Mouse (Mus musculus): ENCODE results near the gene Arrb1. TPM values are rescaled to one million over a fixed set of nuclear protein-coding genes. Genes with fewer than 3 reads are reported as not detected.

The Arrb1 gene
- total RNA-seq, 2 experiments from 2014 or later: 23.3 to 24.3 TPM

DNA sequence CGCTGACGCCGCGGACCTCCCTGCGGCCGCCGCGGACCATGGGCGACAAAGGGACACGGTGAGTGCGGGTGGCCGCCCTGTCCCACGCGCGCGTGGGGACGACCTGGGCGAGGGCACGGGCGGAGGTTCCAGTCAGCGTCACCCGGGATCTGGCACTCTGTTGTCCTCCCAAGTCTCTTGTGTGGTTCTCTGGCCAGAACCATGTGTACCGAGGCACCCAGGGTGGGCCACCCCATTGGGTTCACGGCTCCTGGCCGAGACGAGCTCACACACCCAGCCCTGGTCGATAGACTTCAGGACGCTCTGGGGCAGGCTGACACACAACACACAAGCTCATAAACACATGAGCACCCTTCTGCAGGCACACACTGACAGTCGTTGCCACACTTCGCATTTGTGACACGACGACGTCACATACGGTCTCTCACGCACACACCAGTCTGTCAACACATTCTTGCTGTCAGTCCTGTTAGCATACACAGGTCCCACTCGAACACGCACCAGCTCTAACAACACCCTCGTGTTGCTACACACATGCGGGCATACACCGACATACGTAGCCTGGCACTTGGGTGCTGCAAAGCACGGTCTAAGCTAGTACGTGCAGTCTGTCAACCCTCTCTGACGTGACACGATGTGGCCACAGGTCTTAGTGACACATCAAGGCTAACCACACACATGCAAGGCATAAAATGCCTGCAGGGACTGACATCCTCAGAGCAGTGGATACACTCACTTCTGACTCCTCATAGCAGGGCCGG is 655 bp downstream of the Arrb1 start:
- no peak for DNase-seq
- intact Hi-C loops (cut with DNase I): no loop called here

DNA sequence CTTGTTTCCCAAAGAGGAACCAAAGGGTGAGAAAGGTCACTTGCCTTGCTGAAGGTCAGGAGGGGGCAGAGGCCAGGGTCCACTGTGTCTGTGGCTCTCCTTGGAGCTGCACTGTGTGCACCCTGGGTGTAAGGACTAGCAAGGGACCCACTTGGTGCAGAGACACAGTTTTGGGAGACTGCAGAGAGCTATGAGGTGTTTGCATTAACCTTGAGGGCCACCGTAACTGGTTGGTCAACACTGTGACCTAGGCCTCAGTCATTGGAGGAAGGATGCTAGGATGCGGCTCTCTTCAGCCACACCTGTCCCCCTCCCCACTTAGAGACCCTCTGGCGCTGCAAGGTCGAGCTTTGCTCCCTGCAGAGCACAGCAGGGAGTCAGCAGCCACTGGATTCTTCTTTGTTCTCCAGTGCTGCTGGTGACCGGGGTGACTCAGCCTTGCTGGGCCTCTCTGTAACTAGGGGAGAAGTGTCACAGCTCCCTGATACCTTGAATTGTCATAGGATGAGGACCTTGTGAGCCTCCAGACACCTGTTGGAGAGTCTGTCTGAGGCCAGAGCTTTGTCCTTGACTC is 2.0 kb downstream of the Arrb1 start:
- no peak for DNase-seq
- intact Hi-C loops (cut with DNase I): no loop called here

DNA sequence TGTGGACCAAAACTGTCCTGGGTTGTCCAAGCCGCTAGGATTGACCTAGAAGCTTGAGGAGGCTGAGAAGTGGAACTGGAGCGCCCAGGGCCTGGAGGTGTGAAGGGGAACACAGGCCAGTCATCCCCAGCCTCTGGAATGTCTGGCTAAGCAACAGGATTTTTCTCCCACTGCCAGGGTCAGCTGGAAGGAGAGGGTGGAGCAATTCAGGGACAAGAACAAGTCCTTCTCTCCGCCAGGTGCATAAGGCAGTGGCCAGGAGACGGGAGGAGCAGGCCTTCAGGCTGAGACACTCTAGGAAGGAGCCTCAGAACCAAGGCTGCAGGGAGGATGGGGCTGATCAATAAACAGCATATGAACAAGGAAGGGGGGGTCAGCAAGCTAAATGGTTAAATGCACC is 3.2 kb downstream of the Arrb1 start:
- intact Hi-C loops (cut with DNase I): no loop called here
- DNase-seq: no peak

DNA sequence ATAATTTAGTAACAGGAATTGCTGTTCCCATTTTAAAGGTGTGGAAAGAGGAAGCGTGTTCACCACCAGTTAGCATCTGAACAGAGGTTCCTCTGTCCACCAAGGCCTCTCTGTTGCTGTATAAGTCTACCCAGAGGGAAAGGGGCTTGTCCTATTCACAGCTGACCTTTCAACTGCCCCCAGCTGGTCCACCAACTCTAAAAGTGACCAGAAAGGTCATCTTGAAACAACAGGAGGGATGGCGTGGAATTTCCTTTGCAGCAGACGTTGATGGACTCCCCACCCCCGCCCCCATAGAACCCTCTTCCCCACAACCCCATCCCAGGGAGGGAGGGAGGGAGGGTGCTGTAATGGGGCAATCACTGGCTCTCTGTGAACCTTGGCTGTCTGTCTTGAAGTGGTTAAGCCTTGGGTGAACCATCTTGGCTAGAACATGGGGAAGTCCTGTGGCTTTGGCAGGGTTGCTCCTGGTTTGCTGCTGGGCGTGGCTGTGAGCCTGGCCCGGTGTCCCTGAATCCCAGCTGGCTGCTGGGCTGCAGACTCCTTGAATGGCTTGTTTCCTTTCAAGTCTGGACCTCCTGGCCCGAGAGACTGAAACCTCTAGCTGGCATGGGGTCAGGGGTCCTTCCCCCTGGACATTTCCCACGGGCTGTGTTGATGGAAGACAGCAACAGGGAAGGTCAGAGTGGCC is 4.1 kb downstream of the Arrb1 start:
- intact Hi-C loops (cut with DNase I): no loop called here
- peak; percentile 72 to 74 for DNase-seq

DNA sequence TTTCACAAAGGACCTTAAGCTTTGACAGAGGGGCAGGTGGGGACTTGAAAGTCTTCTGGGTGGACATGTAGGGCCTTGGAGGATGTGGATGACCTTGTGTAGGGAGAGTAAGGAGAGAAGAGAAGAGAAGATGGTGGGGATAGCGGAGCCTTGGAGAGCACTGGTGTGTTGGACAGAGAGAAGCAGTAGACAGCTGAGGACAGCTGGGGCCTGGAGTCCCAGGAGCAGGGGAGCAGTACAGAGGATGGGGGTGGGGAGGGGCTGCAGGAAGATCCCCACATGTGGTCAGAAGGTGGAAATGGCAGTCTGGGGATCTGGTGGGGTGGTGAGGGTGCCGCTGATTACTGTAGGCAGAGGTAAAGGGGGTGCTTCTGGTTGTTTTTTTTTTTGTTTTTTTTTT is 4.8 kb downstream of the Arrb1 start:
- intact Hi-C loops (cut with DNase I): no loop called here

DNA sequence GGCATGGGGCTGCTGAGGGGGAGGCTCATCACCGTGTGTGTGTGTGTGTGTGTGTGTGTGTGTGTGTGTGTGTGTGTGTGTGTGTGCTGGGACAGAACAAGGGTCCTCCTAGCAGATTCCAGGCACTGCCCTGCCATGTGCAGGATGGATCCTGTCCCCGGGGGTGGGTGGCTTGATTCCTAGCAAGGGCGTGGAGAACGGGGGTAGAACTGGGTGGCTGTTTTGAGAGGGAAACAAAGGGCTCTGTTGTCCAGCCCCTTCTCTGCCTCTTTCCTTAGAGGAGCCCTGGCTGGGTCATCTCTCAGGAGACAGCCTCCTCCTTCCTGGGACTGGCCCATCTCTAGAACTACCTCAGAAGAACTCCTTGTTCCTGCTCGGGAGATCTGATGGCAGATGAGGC is 5.9 kb downstream of the Arrb1 start:
- intact Hi-C loops (cut with DNase I): no loop called here
- no peak for DNase-seq

More for the DNA sequence above, 4.8 kb downstream of the Arrb1 start:
- peak; percentile 52 to 57 for DNase-seq

DNA sequence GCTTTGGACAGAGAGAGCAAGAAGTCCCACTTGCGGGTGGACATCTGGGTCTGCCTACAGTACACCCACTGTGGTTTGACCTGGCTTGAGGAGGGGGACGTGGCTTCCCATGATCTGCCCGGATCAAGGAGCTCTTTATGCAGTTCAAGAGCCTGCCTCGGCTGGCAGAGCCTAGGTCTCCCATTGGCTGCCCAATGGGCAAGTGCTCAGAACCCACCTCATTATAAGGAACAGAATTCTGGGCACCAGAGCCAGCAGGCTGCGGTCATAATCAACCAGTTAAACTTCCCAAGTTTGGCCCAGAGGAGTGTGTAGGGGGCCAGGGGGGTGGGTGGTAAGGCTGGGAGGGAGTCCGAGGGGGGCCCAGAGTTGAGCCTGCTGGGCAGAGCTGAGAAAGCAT is 9.0 kb downstream of the Arrb1 start:
- intact Hi-C loops (cut with DNase I): no loop called here

DNA sequence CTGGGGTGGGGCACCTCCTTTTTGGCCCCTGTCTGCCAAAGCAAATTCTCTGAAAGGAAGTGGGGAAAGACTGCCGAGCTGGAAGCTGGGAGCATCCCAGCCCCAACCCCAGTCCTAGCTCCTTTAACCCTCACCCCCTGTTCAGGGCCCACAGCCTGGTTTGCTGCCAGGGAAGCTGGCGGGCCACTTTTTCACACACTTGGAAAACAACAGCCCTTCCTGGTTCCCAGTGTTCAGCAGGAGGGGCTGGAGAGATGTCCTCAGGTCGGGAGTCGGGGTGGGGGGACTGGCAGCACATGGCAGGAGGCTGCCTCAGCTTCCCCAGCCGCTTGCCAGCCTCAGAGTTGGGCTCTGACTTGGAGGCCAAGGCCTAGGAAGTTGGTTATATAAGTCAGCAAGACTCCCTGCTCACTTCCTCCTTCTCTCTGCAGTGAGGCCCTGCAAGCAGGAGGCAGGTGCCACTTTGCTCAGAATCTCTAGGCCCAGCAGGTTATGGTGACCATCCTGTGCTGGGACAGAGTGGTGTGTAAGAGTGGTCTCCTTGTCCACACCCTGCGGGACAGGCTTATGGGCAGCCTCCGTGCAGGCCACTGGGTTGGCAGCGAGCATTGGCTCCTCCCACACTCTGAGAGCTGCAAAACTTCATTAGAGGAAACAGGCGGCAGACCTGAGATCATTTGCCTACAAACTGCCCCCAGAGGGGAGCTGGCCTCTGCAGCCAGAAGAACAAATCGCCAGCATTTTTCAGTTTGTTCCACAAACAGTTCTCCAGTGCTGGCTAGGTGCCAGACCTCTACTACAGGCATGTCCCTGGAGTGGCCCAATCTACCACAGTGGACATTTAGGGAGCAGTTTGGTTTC is 10.8 kb downstream of the Arrb1 start:
- peak; percentile 70 to 73 for DNase-seq

More for the DNA sequence above, 9.0 kb downstream of the Arrb1 start:
- no peak for DNase-seq

DNA sequence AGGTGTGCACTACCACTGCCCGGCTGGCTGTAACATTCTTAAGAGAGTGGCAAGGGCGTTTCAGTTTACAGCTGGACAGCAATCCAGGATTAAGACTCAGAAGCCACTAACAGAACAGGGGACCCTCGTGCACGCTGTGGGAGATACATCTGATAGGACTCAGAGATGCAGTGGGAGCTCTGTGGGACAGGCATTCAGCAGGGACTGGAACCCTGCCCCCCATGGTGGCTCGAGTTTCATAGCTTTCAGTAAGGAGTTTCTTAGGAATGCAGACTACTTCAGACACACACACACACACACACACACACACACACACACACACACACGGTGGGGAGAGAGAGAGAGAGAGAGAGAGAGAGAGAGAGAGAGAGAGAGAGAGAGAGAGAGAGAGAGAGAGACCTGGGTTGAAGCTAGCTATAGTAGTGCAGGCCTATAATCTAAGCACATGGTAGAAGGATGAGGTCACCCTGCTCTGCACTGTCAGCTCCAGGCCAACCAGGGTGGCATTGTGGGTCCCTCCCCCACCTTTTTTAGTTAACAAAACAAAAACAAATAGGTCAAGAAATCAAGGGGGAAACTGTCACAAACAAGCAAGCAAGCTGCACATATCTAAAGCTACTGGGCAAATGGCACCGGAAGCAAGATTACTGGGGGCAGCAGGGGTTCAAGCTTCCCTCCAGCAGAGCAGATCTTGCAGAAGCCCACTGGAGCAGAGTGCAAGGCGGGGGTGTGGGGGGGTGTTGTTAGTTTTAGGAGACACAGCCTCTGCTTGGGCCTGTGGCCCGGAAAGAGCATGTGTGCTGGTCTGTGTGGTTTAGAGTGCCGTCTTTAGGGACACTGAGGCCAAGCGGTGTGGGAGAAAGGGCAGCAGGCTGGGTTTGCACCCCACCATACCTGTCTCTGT is 12.6 kb downstream of the Arrb1 start:
- DNase-seq: no peak
- intact Hi-C loops (cut with DNase I): no loop called here

More for the DNA sequence above, 10.8 kb downstream of the Arrb1 start:
- intact Hi-C loops (cut with DNase I): no loop called here

DNA sequence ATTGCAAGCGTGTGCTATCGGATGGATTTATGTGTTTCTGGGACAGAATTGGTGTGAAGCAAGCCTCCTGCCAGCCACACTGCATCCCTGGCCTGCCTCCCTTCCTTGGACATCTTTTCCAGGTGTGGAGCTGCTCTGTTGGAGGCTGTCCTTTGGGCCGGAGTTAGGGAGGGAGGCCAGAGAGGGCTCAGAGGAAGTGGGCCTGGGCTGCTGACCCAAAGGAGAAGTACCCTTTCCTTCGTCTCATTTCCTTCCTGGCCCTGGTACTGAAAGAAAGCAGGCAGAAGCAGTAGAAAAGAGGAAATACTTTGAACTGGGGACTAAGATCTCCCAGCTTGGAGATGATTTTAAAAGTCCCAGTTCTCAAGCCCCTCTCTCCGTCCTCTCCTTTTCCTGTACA is 14.4 kb downstream of the Arrb1 start:
- no peak for DNase-seq
- intact Hi-C loops (cut with DNase I): no loop called here

DNA sequence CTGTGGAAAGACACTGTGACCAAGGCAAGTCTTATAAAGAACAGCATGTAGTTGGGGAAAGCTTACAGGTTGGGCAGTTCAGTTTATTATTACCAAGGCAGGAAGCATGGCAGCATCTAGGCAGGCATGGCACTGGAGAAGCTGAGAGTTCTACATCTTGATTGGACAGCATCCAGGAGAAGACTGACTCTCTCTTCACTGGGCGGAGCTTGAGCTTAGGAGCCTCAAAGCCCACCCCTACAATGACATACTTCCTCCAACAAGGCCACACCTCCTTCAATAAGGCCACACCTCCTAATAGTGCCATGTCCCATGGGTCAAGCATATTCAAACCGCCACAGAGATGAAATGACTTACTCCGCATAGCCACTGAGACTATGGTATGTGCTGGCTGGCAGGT is 16.4 kb downstream of the Arrb1 start:
- no peak for DNase-seq
- intact Hi-C loops (cut with DNase I): no loop called here

DNA sequence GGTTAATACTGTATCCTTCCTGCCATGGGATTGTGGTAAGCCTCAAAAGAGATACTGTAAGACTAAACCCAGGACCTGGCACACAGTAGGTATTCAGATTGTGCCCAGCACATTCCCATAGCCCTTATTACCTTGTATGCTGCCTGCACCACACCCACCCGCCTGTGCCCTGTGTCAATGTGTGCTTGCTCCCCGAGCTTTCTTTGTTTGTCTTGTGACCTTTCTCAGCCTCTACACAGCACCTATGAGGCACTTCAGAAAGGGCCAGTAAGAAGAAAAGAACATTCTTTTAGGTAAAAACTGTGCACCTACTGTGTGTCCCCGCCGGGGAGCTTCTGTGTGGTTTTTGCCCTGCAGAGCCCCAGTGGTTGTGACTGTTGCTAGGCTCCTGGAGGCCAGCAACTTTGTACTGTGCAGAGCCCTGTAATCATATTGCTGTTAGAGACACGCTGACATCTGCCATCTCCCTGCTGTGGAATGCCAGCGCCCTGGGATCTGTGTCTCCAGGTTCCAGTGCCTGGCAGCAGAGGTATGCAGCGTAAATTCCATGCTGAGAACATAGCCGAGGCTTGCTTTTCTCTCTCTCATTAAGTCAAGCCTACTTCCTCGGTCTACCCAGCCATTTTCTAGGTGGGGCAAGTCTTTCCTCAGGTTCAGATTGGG is 18.1 kb downstream of the Arrb1 start:
- intact Hi-C loops (cut with DNase I): no loop called here
- no peak for DNase-seq

DNA sequence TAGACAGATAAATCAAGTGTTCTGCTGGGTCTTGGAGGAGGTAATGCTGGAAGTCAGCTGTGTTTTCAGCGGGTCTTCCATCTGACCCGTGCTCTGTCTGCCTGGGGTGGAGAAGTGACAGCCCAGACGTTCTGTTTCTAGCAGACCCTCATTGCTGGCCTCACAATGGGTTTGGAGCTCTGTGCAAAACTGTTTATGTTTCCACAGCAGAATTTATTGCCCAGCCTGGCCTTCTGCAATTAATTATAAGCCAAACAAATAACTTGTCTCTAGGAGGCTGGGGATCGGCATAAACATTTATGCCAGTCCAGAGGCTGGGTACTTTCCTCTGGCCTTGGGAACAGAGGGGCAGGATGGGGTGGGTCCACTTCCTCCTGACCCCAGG is 18.6 kb downstream of the Arrb1 start:
- intact Hi-C loops (cut with DNase I): no loop called here
- no peak for DNase-seq

DNA sequence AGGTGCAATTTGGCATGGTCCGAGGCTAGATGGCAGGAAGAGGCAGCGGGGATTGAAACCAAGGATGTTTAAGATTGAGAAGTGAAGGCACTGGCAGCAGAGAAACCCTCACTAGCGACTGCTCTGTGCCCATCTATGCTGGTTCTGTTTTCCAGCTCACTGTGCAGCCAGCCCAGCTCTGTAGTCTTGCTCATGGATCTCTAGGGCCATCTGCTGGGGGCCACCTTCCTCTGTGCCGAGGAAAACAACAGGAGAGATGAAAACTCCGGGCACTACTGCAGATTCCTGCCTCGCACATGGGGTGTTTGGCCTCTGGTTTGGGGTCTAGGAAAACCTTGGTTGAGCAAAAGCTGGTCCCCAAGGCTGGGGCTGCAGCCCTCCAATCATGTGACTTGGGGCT is 20.6 kb downstream of the Arrb1 start:
- peak; percentile 68 to 77 for DNase-seq
- intact Hi-C loops (cut with DNase I): loop anchor here (1.0 to 2.0 kb wide), 2 partner anchors 35 to 56 kb away; no protein-coding TSS in a partner anchor

DNA sequence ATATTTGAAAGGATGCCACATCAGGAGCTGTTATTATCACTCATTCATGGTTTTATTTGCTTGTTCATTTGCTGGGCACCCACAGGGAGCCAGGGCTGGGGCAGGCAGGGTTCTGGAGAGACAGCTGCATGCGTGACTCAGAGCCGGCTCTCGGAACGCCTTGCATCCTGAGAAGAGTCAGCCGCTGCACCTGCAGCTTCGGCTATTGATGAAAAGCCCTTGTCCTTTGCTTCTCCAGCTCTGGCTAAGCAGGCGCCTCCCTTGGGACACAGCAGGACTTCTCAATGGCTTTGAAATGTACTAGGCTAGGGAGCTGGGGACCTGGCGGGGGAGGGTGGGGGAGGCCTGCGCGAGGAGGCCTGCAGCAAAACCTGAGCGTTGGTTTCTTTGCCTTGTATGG is 23.8 kb downstream of the Arrb1 start:
- DNase-seq: no peak
- intact Hi-C loops (cut with DNase I): no loop called here

DNA sequence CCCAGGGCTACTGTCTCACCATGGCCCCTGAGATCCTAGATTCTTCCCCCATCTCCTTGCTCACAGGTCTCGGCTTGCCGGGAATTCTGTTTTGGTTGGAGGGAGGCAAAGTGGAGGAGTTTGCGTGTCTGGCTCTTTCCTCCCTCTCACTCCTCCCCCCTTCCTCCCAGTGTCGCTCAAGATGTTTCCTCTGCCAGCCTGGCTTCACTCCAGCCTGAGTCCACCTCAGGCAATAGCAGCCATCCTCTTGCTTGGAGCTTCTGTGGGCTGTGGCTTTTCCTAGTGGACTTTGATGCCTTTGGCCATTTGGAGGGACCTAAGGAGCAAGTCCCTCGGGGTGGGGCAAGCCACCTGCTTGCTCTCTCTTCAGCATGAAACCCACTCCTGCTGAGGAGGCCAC is 27.2 kb downstream of the Arrb1 start:
- no peak for DNase-seq
- intact Hi-C loops (cut with DNase I): loop anchor here (10.0 kb wide), 1 partner anchor 188 kb away; no protein-coding TSS in a partner anchor

DNA sequence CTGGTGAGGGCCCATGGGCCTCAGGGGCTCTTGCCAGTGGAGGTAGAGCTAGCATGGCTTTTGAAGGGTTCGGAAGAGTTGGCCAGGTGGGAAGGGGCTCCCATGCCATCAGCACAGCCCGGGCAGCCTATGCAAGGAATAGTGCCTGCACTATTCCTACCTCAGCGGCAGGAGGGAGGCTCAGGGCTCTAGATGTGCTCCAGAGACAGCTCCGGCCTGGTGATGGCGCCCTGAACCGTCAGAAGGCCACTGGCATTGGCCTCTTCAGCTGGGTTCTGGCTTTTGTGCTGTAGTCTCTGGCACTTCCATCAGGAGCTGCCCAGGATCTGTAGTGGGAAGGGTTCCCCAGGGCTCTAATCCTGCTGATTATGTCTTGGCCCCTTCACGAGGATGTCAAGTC is 28.0 kb downstream of the Arrb1 start:
- intact Hi-C loops (cut with DNase I): loop anchor here (10.0 kb wide), 1 partner anchor 188 kb away; no protein-coding TSS in a partner anchor

DNA sequence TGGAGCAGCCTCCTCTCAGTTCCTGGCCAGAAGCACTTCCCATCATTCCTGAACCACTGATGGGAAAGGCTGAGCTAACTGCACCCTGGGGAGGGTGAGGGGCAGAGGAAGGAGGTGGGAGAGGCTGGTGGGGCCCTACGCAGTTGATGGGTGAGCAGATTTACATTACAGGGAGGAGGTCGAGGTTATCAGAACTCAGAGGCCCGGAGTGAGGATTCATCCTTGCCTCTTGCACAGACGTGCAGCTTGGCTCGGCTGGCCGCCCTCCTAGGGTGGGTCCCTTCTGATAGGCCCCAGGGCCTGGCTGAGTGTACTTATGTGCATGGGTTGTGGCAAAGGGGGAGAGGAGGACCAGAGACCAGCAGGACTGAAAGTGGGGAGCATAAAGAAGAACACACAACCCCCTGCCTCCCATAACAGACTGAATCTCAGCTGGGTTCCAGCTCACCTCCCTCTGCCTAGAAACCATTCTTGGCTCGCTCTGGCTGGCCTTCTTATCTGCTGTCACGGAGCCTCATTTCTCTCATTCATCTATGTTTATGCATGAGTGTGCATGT is 30.1 kb downstream of the Arrb1 start:
- intact Hi-C loops (cut with DNase I): loop anchor here (10.0 kb wide), 1 partner anchor 191 kb away; no protein-coding TSS in a partner anchor
- no peak for DNase-seq

More for the DNA sequence above, 28.0 kb downstream of the Arrb1 start:
- no peak for DNase-seq

DNA sequence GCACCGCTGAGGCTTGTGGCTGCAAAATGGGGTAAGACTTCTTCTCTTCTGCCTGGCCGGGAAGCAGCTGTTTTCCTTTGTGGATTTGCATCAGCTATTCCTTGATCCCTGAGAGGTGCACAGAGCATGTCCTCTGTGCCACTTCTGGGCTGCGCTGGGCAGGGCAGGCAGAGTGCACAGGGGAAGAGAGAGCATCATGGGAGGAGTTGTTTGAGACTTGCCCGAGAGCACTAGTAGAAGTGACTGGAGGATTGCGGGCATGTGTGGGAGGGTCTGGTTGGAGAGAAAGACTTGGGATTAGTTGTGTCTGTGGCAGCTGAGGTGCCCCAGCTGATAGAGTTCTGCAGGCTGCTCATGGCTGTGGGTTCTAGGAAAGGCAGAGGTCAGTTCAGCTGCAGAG is 35.4 kb downstream of the Arrb1 start:
- intact Hi-C loops (cut with DNase I): no loop called here
- DNase-seq: no peak
